21 mouse cellular contexts compared by ENCODE assay signal in the genomic region with DNA sequence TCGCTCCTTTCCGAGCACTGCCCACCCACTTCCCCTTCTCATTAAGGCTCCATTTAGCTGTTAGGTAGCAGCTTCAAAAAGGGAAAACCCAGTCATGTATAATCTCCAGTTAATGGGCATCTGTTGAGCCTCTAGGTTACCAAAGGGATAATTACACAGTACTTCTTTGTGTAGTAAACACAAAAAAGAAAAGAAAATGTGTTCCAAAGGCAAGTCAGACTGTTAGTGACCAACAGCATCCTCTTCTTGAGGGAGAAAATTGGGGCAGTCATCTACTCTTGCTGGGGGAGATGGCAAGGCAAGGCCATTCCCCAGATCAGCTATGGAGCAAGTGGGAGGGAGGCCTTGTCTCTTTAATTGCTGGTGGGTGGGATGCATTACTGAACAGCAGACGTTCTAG.
DNase-seq lines count a peak whose midpoint lies in the region; ATAC-seq and TF ChIP-seq lines count a peak whose summit lies in the region.
"Had no signal": no experiment of that assay in that cellular context is flagged by ENCODE, and none has a peak within 500 bp of the region (broad histone marks: within the 10 kb centered on the region; RNA-seq: fewer than 3 reads in every experiment).

No protein-coding gene starts in this region.

- TF ChIP-seq POLR2A in cerebellum, adult 2 months (IDR thresholded peaks at IDR 0.05; ENCODE audit: borderline replicate concordance, insufficient read depth, low read length), result no peak
- no peak for TF ChIP-seq POLR2A in brain, embryonic 14.5 days (IDR thresholded peaks at IDR 0.05; ENCODE audit: borderline replicate concordance, extremely low read depth, insufficient read depth, insufficient read length, poor library complexity, severe bottlenecking)

- ATAC-seq in midbrain, embryonic 12.5 days (ENCODE audit: low FRiP score, low read depth), result peak; percentile 19; the same call in 1 of the 2 replicates
- ATAC-seq in midbrain, embryonic 15.5 days (replicated peaks), result no peak
- ATAC-seq: forebrain, embryonic 16.5 days had no signal

- H3K27ac ChIP-seq in cerebellum, adult 2 months (ENCODE audit: insufficient read depth, low read length), result peak overlapping the region; percentile 79; the same call in 1 of the 2 replicates
- H3K27ac ChIP-seq in midbrain, embryonic 12.5 days (replicated peaks), result no peak overlapping the region
- H3K27ac ChIP-seq in midbrain, embryonic 15.5 days, result no peak overlapping the region
- H3K27ac ChIP-seq: embryonic facial prominence, embryonic 12.5 days; embryonic facial prominence, embryonic 15.5 days; hindbrain, embryonic 12.5 days; hindbrain, embryonic 15.5 days had no signal

- H3K9ac ChIP-seq in midbrain, embryonic 12.5 days (replicated peaks), result no peak overlapping the region
- H3K9ac ChIP-seq in midbrain, embryonic 15.5 days, result no peak overlapping the region
- H3K9ac ChIP-seq: embryonic facial prominence, embryonic 12.5 days; embryonic facial prominence, embryonic 15.5 days; hindbrain, embryonic 12.5 days; hindbrain, embryonic 15.5 days had no signal

- no peak for TF ChIP-seq CTCF in cerebellum, adult 2 months (IDR thresholded peaks at IDR 0.05; ENCODE audit: borderline replicate concordance, insufficient read depth, low read depth, low read length)
- no peak for TF ChIP-seq CTCF in brain, embryonic 14.5 days (IDR thresholded peaks at IDR 0.05; ENCODE audit: borderline replicate concordance, extremely low read depth, insufficient read depth, insufficient read length)

- no peak for DNase-seq in cerebellum, adult 2 months
- no peak for DNase-seq in cerebellum, adult 9-11 months
- DNase-seq in heart, adult 11 months, result peak; percentile 50
- DNase-seq in heart, adult 18-20 months, result no peak
- peak; percentile 33 for DNase-seq in brain, embryonic 14.5 days (ENCODE audit: low read depth)
- DNase-seq in kidney, postnatal 36 days, result no peak
- DNase-seq: adrenal gland, adult 2 months; adrenal gland, postnatal 14 days; cerebellum, adult 11-12 months; cerebellum, adult 9-10 months; cerebellum, postnatal 25 days; gastrocnemius, postnatal 25 days had no signal

- peaks cover 51% of the 10 kb centered on the region for H3K4me1 ChIP-seq in cerebellum, adult 2 months (ENCODE audit: control insufficient read depth, insufficient read depth, low read length)
- H3K4me1 ChIP-seq in midbrain, embryonic 12.5 days, result peaks cover 20% of the 10 kb centered on the region
- peaks cover 12% of the 10 kb centered on the region; the same call in 1 of the 2 replicates for H3K4me1 ChIP-seq in midbrain, embryonic 15.5 days

- WGBS in cerebellum, adult 2 months, result 54% methylated on average over 3 of the region's 3 CpGs
- WGBS in midbrain, embryonic 12.5 days, result 70% methylated on average over 3 of the region's 3 CpGs
- WGBS in midbrain, embryonic 15.5 days, result 57% methylated on average over 3 of the region's 3 CpGs

- H3K27me3 ChIP-seq in cerebellum, adult 2 months (ENCODE audit: control insufficient read depth, insufficient read depth, low read length), result no peaks in the 10 kb centered on the region
- H3K27me3 ChIP-seq in midbrain, embryonic 12.5 days, result no peaks in the 10 kb centered on the region
- no peaks in the 10 kb centered on the region for H3K27me3 ChIP-seq in midbrain, embryonic 15.5 days (replicated peaks)
- H3K27me3 ChIP-seq: embryonic facial prominence, embryonic 12.5 days; embryonic facial prominence, embryonic 15.5 days; hindbrain, embryonic 12.5 days; hindbrain, embryonic 15.5 days had no signal

- no peaks in the 10 kb centered on the region for H3K9me3 ChIP-seq in midbrain, embryonic 12.5 days
- no peaks in the 10 kb centered on the region for H3K9me3 ChIP-seq in midbrain, embryonic 15.5 days
- H3K9me3 ChIP-seq: embryonic facial prominence, embryonic 12.5 days; embryonic facial prominence, embryonic 15.5 days; G1E; hindbrain, embryonic 12.5 days; hindbrain, embryonic 15.5 days had no signal

- 0 out of 2 replicates have a peak, but pooled peaks cover 4% of the 10 kb centered on the region for H3K36me3 ChIP-seq in midbrain, embryonic 12.5 days
- 0 out of 2 replicates have a peak, but pooled peaks cover 2% of the 10 kb centered on the region for H3K36me3 ChIP-seq in midbrain, embryonic 15.5 days (replicated peaks)

- H3K4me2 ChIP-seq in midbrain, embryonic 12.5 days (replicated peaks), result no peak overlapping the region
- no peak overlapping the region for H3K4me2 ChIP-seq in midbrain, embryonic 15.5 days
- H3K4me2 ChIP-seq: embryonic facial prominence, embryonic 12.5 days; embryonic facial prominence, embryonic 15.5 days; heart, embryonic 11.5 days; hindbrain, embryonic 12.5 days; hindbrain, embryonic 15.5 days had no signal

- H3K4me3 ChIP-seq in cerebellum, adult 2 months (replicated peaks; ENCODE audit: insufficient read depth, low read depth, low read length), result no peak overlapping the region
- no peak overlapping the region for H3K4me3 ChIP-seq in midbrain, embryonic 12.5 days
- H3K4me3 ChIP-seq in midbrain, embryonic 15.5 days, result no peak overlapping the region
- H3K4me3 ChIP-seq: embryonic facial prominence, embryonic 12.5 days; embryonic facial prominence, embryonic 15.5 days; hindbrain, embryonic 12.5 days; hindbrain, embryonic 15.5 days had no signal

Comparison
In these comparisons a context has a peak if more than half of its experiments do, and no peak if none do; other contexts are left out.
1. DNase-seq: peak in heart, adult 11 months (single experiment) and brain, embryonic 14.5 days (single experiment); none in cerebellum, adult 2 months (0 of 2), cerebellum, adult 9-11 months (single experiment), heart, adult 18-20 months (0 of 2) and kidney, postnatal 36 days (0 of 2).